Mouse (Mus musculus): ENCODE results near the gene Pycr1.

GRCm38 (mm10) chr11:120647047-120647830 lies 3.7 kb upstream of the Pycr1 start:
- TF ChIP-seq CTCF (IDR thresholded peaks at IDR 0.05; ENCODE audit: low read depth) (no peak), EP300 (IDR thresholded peaks at IDR 0.05; ENCODE audit: low read depth) (no peak)

All from heart, postnatal 0 days (tissue).